Mouse (Mus musculus): ENCODE measurements around the gene Col9a1. TPM values are rescaled to one million over a fixed set of nuclear protein-coding genes. Genes with fewer than 3 reads are reported as not detected.

The Col9a1 gene
- total RNA-seq, 1 experiment from 2014 or later, result not detected

DNA sequence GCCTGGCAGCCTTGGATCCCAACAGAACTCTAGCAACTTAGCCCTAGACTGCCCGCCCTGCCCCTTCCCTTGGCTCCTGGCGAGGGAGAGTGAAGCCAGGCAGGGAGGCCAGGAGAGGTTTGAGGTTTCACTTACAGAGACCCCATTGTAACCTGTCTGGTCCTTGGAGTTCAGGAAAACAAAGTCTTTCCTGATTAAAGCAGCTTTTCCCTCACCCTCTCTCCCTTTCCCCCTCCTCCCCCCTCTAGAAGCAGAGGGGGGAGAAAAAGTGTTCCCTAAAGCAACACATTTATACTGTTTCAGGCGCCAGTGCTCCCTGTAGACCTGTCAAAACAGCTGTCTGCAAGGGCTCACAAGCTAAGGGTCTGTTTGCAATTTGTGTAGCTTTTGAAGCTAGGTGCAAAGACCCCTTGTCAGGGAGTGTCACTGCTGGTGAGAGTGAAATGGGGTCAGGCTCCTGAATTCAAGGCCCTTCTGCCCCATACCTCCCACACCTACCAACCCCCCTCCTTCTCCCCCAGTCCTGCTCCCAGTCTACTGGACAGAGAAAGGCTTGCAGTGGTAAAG lies 18.6 kb downstream of the Col9a1 start:
- no peak for ATAC-seq (replicated peaks; ENCODE audit: insufficient number of reproducible peaks, low FRiP score, low TSS enrichment, poor library complexity, severe bottlenecking)

DNA sequence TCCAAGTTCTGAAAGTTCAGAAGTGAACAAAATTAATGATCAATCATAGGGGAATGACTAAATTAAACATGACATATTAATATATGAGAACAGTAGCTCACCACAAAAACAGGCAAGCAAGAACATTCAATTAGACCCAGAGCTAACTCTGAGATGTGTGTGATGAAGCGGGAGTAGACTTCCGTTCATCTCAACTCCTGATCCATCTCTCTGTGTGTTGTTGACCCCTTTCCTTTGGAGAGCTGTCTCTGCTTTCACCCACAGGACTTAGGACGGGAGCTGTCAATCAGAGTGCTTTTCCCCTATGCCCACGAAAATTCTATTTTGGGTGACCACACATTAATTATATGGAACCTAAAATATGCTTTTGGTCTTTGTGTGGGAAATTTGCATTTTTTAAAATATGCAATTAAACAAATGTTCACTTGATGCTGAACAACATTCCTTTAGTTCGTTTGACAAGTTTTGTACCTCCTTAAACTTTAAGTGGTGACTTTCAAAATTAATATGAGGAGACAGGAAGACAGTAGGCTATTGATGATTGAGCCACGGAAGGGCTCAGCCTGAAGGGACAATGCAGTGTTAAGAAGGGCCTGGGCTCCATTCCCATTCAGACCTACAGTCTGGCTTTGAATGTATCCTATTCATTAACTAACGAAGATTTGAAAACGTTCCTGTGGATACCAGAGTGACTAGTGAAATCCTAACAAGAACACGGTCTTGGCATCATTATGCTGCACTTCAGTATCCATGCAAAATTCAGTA lies 34.4 kb downstream of the Col9a1 start:
- ATAC-seq (replicated peaks; ENCODE audit: insufficient number of reproducible peaks, low FRiP score, low TSS enrichment, poor library complexity, severe bottlenecking), result no peak

DNA sequence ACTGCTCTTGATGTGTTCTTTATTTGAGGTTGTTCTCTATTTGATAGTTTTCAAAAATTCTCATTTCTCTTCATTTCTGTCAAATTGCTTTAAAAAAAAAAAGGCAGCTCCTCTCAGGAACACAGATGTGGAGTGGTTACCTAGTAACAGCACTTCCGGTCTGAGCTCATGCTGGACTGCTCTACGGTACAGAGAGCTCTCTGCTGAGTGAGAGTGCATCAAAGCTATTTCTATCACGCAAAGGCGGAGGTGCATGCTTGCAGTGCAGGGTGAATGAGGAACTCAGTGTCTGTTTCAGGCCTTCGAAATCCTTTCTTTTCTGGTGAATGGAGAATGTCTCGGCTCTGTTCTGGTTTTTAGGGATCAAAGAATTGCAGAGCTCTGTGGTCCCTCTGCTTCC lies 41.6 kb downstream of the Col9a1 start:
- ATAC-seq (replicated peaks; ENCODE audit: insufficient number of reproducible peaks, low FRiP score, low TSS enrichment, poor library complexity, severe bottlenecking), result no peak

DNA sequence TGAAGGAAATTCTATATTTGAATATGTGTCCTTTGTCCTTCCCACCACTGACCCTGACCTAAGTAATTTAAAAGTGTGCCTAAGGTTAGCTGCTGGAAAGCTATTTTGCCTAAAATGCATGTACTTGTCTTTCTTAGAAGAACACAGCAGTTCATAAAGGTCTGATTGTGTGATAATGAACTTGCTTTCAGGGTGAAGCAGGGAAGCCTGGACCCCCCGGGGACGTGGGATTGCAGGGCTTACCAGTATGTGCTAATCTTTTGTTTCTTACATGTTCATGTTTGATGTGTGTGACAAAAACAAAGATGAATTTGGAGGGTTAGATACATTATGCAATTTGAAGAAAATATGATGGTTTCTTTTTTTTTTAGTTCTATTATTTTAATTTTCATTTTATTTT lies 44.8 kb downstream of the Col9a1 start:
- ATAC-seq (replicated peaks; ENCODE audit: insufficient number of reproducible peaks, low FRiP score, low TSS enrichment, poor library complexity, severe bottlenecking), result no peak

DNA sequence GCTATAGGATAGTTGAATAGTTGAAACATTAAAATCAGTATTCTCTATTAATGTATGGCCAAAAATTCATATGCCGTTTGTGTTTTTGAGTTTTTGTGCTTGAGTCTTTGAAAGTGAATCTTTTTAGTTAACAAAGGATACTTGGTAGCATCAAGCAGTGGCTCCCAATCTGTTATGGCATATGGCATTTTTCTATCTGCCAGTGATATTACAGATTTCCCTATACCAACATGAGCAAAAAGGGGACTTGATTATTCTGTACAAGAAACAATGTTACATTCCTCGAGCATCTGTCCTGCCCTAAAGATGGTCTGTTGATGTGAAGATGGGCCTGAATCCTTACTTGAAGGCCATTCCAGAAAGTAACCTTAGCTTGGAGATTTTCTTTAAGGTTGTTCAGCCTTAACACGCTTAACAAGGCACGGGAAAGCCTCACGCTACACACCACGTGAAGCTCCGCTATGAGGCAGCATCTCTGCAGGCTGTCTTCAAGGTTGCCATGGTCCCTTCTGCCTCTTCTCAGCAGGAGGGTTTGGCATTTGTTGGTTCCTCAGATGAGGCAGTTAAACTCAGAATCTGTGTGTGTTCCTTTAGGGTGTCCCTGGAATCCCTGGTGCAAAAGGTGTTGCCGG lies 45.7 kb downstream of the Col9a1 start:
- no peak for ATAC-seq (replicated peaks; ENCODE audit: insufficient number of reproducible peaks, low FRiP score, low TSS enrichment, poor library complexity, severe bottlenecking)

DNA sequence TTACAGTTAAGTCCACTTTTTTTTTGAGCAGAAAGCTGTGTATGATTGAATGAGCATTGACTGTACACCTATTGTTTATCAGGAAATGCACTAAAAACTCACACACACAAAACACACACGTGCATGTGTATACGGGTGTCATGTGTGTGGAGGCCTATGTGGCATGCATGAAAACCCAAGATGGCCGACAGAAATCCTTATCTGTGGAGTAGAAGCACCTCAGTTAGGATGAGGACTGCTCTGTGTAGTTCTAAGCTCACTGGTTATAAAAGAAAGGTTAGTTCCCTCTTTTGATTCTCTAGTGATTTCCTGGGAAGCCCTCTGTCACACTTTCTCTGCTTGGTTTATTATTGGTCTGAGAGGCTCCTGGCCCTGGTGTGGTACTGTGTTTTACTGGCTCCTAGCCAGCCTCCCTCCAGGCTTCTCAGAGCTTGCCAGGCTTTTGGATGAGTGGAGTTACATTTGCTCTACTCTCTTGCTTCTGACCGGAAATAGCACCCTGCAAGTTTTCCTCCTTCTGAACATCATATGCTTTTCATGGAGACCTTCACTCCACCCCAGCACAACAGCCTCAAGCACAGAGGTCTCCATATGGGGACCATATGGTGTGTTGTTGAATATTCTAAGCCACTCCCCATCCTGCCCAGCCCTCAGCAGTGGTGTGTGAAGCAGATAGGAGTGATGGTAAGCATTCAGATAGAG lies 48.6 kb downstream of the Col9a1 start:
- no peak for ATAC-seq (replicated peaks; ENCODE audit: insufficient number of reproducible peaks, low FRiP score, low TSS enrichment, poor library complexity, severe bottlenecking)

DNA sequence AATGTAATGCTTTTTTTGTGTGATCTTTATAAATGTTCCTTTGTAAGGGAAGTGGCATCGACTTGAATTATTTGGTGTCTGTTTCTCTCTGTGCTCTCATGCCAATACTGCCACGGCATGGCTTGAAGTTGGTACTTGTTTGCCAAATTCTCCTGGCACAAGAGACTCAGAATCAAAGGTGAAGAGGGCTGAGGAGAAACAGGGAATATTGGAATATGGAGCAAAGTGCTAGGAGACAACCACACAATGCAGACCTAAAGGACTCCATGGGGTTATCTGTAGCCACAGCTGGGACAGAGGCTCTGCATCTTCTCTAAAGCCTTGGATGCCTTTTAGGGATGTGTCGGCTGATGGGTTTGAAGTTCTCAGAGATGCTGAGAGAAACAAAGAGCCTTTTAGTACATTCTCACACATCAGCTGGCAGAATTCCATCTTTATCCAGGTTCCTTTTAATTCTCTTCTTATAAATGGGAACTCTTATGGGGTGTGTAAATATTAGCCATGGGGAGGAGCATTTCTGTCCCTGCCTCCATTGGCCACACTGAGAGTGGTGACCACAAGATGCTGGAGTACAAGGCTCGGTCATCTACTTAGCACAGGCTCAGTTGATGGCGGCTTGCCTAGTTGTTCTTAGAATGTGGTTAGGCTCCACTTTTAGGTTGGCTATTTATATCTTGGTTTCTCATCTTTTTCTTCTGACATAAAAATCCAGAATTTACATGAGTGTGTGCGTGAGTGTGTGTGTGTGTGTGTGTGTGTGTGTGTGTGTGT lies 49.7 kb downstream of the Col9a1 start:
- ATAC-seq (replicated peaks; ENCODE audit: insufficient number of reproducible peaks, low FRiP score, low TSS enrichment, poor library complexity, severe bottlenecking), result no peak

DNA sequence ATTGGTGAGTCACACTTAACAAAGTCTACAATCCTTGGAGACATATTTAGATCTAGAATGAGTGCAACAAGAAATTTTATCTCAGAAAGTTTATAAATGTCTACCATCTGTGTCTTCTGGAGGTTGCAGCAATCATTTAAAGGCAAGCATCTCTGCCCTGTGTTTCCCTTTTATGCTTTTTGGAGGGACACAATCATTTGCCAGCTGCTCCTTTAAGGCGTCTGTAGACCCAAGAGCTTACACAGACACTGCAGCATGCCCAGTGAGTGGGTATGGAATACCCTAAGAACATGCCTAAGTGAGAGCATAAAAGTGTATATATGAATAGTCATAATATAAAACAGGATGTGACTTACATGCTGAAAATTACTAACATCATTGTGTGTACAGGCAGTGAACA lies 52.1 kb downstream of the Col9a1 start:
- no peak for ATAC-seq (replicated peaks; ENCODE audit: insufficient number of reproducible peaks, low FRiP score, low TSS enrichment, poor library complexity, severe bottlenecking)

DNA sequence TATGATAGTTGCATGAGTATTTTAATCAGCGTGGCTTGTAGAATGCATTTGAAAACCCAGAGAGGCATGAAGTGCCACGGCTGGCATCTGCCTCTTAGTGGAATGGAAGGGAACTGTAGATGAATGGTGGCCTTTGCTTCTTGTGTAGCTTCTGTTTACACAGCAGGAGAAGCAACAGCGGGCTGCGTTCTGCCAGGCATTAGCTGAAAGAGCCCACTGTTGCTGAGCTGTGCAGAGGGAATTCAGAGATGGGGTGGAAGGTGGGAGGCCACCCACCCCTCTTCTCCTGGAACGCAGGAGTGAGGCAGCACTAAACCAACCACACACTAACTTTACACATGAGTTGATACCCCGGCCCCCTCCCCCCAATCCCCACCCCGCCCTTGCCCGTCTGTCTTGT lies 53.0 kb downstream of the Col9a1 start:
- no peak for ATAC-seq (replicated peaks; ENCODE audit: insufficient number of reproducible peaks, low FRiP score, low TSS enrichment, poor library complexity, severe bottlenecking)

DNA sequence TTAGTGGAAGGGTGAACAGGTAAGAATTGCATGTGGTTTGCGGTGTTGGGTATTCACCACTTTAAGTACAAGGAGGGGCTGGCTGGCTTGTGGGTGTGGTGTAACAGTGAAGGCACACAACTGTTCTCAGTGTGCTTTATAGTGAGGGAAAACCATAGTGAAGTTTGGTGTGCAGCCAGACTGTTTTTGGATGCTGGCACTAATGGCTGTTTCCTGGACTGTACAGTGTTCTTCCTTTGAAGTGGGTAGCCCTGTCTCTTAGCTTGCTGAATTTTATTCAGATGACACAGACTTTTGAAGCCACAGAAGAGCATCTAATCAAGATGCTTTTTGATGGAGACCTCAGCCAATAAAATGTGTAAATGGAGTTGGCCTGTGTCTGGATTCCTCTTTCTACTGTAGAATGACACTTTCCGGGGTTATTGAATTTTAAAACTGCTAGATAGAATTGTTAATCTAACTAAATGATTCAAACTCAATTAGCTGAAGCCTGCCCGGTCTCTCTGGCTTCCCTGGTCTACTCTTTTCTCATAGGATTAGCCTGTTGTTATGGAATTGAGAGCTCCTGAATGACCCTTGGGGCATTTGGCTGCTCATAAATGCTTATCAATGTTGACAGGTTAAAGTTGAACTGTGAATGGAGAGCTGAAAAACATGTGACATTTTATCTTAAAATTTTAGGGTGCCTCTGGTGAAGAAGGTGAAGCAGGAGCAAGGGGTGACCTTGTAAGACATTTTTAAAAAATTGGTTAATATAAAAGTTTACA lies 54.3 kb downstream of the Col9a1 start:
- ATAC-seq (replicated peaks; ENCODE audit: insufficient number of reproducible peaks, low FRiP score, low TSS enrichment, poor library complexity, severe bottlenecking), result no peak

DNA sequence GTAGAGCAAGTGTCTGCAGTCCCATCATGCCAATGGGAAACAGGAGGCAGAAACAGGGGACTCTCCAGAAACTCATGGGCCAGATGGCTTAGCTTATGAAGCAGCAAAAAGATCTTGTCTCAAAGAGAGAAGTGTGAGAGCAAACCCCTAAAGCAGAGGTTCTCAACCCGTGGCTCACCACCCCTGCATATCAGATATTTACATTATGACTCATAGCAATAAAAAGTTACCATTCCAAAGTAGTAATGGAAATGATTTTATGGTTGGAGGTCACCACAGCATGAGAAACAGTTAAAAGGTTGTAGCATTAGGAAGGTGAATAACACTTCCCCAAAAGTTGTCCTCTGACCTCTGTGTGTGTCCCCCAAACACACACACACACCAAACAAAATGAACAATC lies 58.9 kb downstream of the Col9a1 start:
- no peak for ATAC-seq (replicated peaks; ENCODE audit: insufficient number of reproducible peaks, low FRiP score, low TSS enrichment, poor library complexity, severe bottlenecking)

DNA sequence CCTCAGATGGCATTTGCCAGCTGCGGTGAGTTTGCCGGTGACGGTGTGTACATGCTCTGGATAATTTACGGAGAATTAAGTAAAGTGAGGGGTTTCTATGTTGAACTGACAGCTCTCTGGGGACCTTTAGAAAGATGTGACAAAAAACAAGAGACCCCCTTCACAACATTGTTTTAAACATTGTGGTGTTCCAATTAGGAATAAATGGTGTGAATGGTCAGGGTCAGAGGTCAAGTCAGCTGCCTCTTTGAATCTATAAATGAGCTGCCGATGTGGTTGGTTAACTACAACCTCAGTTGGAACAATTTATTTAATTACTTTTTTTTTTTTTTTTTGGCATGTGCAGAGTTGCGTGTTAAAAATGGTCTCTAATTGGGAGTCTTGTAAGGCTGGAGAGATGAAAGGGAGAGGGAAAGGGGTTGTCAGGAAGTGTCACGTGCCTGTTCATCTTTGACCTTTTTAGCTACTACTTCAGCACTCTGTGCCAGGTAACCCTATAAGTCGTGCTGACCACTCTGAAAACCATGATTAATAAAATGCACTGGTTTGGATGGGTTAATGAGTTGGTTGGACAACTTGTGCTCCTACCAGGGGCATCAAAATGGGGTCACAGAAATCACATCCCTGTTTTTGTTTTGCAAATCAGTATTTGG lies 62.8 kb downstream of the Col9a1 start:
- no peak for ATAC-seq (replicated peaks; ENCODE audit: insufficient number of reproducible peaks, low FRiP score, low TSS enrichment, poor library complexity, severe bottlenecking)

DNA sequence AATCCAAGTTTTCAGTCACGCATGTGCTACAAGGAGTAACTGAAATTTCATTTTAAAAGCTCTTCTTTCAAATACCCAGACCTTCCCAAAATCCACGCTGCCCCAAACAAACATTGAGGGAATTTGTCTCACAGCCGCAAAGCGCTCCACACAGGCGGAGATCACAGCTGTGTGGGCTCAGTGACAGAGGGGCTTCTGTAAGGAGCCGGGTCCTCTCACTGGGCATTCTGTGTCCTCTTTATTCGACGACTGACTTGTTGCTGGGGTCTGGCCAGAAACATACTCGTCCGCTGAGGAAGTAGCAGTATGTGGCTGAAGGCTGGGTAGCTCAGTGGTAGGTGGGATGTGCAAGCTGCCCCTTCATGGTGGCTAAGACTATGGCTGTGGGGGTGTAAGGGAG lies 67.5 kb downstream of the Col9a1 start:
- ATAC-seq (replicated peaks; ENCODE audit: insufficient number of reproducible peaks, low FRiP score, low TSS enrichment, poor library complexity, severe bottlenecking), result no peak

DNA sequence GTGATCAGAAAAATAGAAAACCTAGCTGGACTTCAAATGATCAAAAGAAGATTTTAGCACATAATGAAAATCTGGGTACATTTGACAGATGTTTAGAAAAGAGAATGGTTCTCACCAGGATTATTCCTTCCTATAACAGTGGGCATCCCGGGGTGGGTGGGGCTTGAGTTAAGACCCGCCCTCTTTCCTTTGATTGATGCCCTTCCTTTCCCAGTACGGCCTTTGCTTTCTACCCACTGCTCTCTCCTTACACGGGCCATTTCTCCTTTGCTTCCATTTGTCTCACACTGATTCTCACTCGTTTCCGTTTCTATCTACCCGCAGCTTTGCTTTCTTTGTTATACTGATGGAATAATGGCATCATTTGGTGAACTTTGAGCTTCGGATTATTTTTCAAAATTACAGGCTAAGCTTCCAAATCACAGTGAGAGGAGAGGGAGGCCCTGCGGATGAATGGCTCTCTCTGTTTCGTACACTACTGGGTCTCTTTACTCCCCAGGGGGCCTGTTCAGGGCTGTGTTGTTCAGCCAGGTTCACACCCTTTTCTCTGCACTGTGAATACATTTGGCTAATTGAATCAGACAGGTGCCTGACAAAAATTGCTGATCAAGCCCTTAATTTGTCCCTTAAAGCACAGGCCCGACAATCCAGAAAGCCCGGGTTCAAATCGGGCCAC lies 68.4 kb downstream of the Col9a1 start:
- ATAC-seq (replicated peaks; ENCODE audit: insufficient number of reproducible peaks, low FRiP score, low TSS enrichment, poor library complexity, severe bottlenecking), result no peak

DNA sequence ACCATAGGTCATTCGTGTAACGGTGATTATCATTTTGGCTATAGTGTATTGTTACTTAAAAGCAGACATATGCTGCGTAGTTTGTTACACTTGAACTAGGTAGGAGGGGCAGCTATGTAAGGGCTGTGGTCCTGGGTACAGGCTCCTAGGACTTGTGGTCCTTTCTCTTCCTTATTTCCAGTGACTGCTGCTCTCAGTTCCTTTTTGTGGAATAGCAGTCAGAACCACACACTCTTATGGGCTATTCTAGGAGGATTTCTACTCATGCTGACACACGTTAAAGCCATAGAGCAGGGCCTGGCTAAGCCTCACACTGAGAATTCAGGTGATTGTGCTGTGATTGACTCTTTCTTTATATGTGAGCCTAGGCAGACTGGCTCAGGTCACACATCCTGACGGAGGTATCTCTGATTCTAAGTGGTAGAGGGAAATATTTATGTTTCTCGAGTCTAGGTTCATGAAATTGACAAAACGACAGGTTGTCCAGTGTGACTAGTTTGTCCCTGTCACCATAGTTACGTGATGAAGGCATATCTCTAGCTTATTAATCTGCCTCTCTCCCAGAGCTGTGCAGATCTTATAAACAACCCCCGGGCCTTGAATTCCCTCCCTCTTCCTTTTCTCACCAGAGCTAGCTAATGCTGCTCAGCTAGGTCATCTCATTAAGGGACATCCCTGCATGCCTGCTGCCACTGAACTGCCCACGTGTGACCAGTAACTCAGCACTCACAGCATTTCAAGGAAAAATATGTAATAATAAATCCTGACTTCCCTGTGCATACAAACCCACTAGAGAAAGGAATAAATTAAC lies 71.1 kb downstream of the Col9a1 start:
- ATAC-seq (replicated peaks; ENCODE audit: insufficient number of reproducible peaks, low FRiP score, low TSS enrichment, poor library complexity, severe bottlenecking), result no peak

DNA sequence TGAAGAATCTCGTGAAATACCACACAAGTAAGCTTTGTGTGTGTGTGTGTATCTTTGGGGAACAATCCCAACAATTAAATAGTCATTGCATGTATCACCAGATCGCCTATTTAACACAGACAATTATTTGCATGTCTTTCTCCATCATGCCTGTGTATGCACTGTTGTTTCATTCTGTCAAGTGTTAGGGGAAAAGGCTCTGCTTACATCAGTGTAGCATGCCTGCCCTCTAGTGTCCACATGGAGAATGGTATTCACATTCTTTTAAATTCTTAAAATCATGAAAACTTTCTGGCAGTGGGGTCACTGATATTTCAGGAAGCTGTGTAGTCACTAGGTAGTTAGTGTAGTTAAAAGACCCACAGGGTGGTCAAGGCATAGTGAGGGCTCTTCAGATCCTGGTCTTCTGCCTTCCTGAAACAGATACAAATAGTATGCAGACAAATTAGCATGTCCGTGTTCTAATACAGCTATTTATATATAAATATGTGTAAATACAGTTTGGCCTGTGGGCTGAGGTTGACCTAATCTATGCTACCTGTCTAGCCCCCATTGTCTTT lies 71.8 kb downstream of the Col9a1 start:
- no peak for ATAC-seq (replicated peaks; ENCODE audit: insufficient number of reproducible peaks, low FRiP score, low TSS enrichment, poor library complexity, severe bottlenecking)
